Mouse (Mus musculus) hindbrain, embryonic 15.5 days (tissue): ENCODE data around the gene Psmb3. TPM values are rescaled to one million over a fixed set of nuclear protein-coding genes. Genes with fewer than 3 reads are reported as not detected.
"Not testable (repeated sequence)": the region's sequence is repeated elsewhere in the genome, so short reads cannot be mapped to it uniquely, and the experiment has no call there.

ENCODE experiments used
- ATAC-seq: fragments of 200-750 bp; cut with Nextera tagmentation; 2 replicates; pipeline ENCODE4 v1.8.0; 2017; ENCODE audit warnings: low read depth, moderate number of reproducible peaks, moderate TSS enrichment; ENCODE audit not compliant: low FRiP score
- H3K27ac ChIP-seq: fragments of 300-500 bp; sonication (generic); replicated peaks from 2 replicates; pipeline ENCODE4 v1.5.1; 2015; ENCODE audit warnings: mild to moderate bottlenecking, inconsistent platforms
- H3K27me3 ChIP-seq: fragments of 300-500 bp; sonication (generic); 2 replicates; pipeline ENCODE4 v1.6.1; 2015; ENCODE audit warnings: control low read depth, inconsistent platforms
- H3K36me3 ChIP-seq: fragments of 300-500 bp; sonication (generic); 2 replicates; pipeline ENCODE4 v1.6.1; 2015; ENCODE audit warnings: control low read depth, inconsistent platforms
- H3K4me1 ChIP-seq: fragments of 300-500 bp; sonication (generic); replicated peaks from 2 replicates; pipeline ENCODE4 v1.6.1; 2015; ENCODE audit warnings: control low read depth, inconsistent platforms
- H3K4me2 ChIP-seq: fragments of 300-500 bp; sonication (generic); 2 replicates; pipeline ENCODE4 v1.6.1; 2015; ENCODE audit warnings: moderate library complexity, mild to moderate bottlenecking, inconsistent platforms
- H3K4me3 ChIP-seq: fragments of 300-500 bp; sonication (generic); 2 replicates; pipeline ENCODE4 v1.5.1; 2015; ENCODE audit warnings: mild to moderate bottlenecking, inconsistent platforms
- H3K9ac ChIP-seq: fragments of 300-500 bp; sonication (generic); 2 replicates; pipeline ENCODE4 v1.6.1; 2015; ENCODE audit warnings: inconsistent platforms
- H3K9me3 ChIP-seq: fragments of 300-500 bp; sonication (generic); 2 replicates; pipeline ENCODE4 v1.6.1; 2016; ENCODE audit warnings: control low read depth, inconsistent platforms
- WGBS: fragments of 180-500 bp; shearing (Covaris S2); methylation state at CpG from one replicate; pipeline ENCODE4 v1.1.7; 2015; 5-methylcytosine and 5-hydroxymethylcytosine counted together
- polyA plus RNA-seq: library from polyadenylated mRNA; unstranded; fragments of >200 nt; fragmentation: Nextera tagmentation; extraction: Ambion mirVana; gene quantifications from 2 replicates; pipeline ENCODE4 v1.2.1, GENCODE M21; 2015

The Psmb3 gene
- polyA plus RNA-seq, 1 experiment from 2014 or later: 416 TPM

DNA sequence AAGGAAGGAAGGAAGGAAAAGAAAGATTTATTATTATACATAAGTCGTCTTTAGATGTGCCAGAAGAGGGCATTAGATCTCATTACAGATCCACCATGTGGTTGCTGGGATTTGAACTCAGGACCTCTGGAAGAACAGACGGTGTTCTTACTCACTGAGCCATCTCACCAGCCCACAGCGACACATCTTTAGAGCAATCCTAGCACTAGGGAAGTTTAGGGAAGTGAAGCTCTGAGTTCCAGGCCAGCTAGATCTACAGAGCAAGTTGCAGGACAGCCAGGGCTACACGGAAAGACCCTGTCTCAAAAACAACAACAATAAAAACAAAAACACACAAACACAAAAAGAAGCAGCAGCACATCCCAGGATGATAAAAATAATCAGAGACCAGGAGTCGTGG, 31.6 kb downstream of the Psmb3 start:
- not testable (repeated sequence) for H3K9ac ChIP-seq, H3K4me2 ChIP-seq, H3K27ac ChIP-seq, ATAC-seq, H3K27me3 ChIP-seq, H3K9me3 ChIP-seq, H3K4me3 ChIP-seq
- H3K36me3 ChIP-seq: peaks cover 26% of the 10 kb centered on the region
- peaks cover 12% of the 10 kb centered on the region for H3K4me1 ChIP-seq
- WGBS: 88% methylated on average over 5 of the region's 5 CpGs

DNA sequence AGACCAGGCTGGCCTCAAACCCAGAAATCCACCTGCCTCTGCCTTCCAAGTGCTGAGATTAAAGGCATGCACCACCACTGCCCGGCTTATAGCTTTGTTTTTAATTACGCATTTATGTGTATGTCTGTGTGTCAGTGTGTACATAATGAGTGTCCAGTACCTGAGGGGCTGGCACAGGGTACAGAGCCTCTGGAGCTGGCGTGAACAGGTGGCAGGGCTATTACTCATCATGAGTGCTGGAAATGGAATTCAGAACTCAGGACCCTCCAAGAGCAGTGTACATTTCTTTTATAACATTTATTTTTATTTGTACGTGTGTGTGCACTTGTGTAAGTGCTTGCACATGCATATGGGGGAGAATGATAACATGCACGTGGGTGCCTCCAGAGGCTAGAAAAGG, 33.4 kb downstream of the Psmb3 start:
- Histone ChIP-seq H3K4me1 (peaks cover 24% of the 10 kb centered on the region), H3K4me3 (no peak overlapping the region), H3K4me2 (no peak overlapping the region), H3K27ac (no peak overlapping the region), H3K36me3 (peaks cover 11% of the 10 kb centered on the region), H3K9ac (no peak overlapping the region), H3K27me3 (no peaks in the 10 kb centered on the region), H3K9me3 (no peaks in the 10 kb centered on the region)
- ATAC-seq: no peak
- WGBS: 89% methylated on average over 5 of the region's 5 CpGs

DNA sequence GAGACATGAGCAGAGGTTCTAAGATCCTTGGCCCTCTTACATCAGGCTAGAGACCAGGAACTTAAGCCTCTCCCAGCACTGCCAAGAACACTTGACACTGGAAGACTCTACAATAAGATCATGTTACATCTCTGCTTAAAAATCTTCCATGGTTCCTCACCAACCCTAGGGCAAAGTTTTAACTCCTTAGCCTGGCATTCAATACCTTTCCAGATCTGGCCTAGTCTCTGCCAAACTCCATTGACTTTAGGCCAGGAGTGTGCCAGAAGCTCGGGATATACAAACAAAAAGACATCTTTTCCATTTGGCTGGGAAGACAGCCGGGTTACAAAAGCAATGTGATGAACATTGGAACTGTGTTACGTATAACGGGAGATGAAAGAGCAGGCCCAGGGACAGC, 34.4 kb downstream of the Psmb3 start:
- H3K9ac ChIP-seq: no peak overlapping the region
- H3K4me3 ChIP-seq: no peak overlapping the region
- no peaks in the 10 kb centered on the region for H3K27me3 ChIP-seq
- H3K36me3 ChIP-seq: peaks cover 2% of the 10 kb centered on the region; the same call in 1 of the 2 replicates
- 65% methylated on average over 4 of the region's 4 CpGs for WGBS
- peaks cover 33% of the 10 kb centered on the region for H3K4me1 ChIP-seq
- H3K4me2 ChIP-seq: no peak overlapping the region
- H3K27ac ChIP-seq: no peak overlapping the region
- no peak for ATAC-seq
- H3K9me3 ChIP-seq: no peaks in the 10 kb centered on the region

DNA sequence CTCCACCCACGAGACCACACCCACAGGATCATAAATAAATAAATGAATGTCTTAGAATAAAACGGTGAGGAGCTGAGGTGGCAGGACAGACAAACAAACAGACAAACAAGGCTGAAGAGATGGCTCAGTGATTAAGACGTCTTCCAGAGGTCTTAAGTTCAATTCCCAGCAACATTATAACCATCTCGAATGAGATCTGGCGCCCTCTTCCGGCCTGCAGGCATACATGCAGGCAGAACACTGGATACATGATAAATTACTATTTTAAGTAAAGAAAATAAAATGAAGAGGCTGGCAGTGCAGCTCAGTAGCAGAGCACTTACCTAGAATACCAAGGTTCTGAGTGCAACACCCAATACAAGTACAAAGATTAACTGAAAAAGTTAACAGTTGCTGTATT, 35.5 kb downstream of the Psmb3 start:
- no peak overlapping the region for H3K27ac ChIP-seq
- WGBS: 66% methylated on average over 6 of the region's 6 CpGs
- no peaks in the 10 kb centered on the region for H3K27me3 ChIP-seq
- no peaks in the 10 kb centered on the region for H3K36me3 ChIP-seq
- ATAC-seq: no peak
- H3K4me3 ChIP-seq: no peak overlapping the region
- no peak overlapping the region for H3K4me2 ChIP-seq
- H3K4me1 ChIP-seq: peaks cover 44% of the 10 kb centered on the region
- H3K9me3 ChIP-seq: no peaks in the 10 kb centered on the region
- no peak overlapping the region for H3K9ac ChIP-seq

DNA sequence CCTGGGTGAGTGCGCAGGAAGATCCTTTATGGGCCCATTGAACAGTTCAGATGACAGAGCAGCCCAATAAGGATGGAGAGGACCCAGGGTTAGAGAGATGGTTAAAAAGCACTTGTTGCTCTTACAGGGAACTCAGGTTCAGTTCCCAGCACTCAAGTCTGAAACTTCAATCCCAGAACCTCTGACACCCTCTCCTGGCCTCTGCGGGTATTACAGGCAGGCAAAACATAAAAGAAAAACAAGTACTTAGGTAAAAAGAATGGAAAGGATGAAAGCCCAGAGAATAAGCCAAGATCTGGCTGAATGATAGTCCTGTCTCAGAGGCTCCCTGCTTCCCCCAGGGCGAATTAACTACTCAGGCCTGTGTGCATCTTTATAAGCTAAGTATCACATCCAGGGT, 36.0 kb downstream of the Psmb3 start:
- Histone ChIP-seq H3K27me3 (no peaks in the 10 kb centered on the region), H3K4me1 (peaks cover 45% of the 10 kb centered on the region), H3K9me3 (no peaks in the 10 kb centered on the region), H3K4me3 (no peak overlapping the region), H3K4me2 (no peak overlapping the region), H3K9ac (no peak overlapping the region), H3K27ac (no peak overlapping the region), H3K36me3 (no peaks in the 10 kb centered on the region)
- no peak for ATAC-seq
- 92% methylated on average over 3 of the region's 3 CpGs for WGBS

DNA sequence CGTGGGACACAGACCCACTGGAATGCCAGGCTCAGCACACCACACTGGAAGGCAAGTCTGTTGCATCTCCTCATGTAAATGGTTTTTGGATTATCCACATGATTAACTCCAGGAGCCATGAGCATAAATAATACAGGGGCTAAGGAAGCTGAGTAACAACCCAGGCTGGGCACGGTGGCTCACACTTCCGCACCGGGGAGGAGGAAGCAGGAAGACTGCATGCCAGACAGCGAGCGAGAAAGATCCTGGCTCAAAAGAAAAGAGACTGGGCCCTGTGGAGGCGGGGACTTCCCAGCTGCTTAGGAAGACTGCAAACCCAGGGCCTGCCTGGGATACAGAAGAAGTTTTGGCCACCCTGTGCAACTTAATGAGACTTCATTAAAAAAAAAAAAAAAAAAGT, 37.0 kb downstream of the Psmb3 start:
- Histone ChIP-seq H3K4me3 (no peak overlapping the region), H3K27me3 (no peaks in the 10 kb centered on the region), H3K4me2 (no peak overlapping the region), H3K9ac (0 out of 2 replicates have a peak overlapping the region, but pooled peaks have one; percentile 7), H3K36me3 (no peaks in the 10 kb centered on the region), H3K9me3 (no peaks in the 10 kb centered on the region), H3K4me1 (peaks cover 44% of the 10 kb centered on the region), H3K27ac (peak overlapping the region; percentile 25; the same call in 1 of the 2 replicates)
- WGBS: 38% methylated on average over 7 of the region's 7 CpGs
- ATAC-seq: no peak

DNA sequence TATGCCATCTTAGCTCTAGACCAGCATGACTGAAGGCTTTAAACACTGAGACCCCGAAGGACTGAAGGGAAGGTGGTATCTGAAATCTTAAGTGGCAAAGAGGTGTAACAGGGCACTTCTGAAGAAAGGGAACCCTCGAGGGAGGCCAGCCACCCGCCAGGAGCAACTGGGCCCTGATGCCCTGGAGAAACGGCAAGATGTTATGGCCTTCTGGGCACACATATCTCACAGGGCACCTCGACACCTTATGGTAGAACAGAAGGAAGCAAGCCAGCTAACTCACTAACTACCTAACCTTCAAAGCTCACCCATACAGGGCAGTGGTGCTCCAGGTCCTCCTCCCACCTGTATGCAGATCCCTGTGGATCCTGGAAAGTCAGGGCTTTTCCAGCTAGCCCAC, 39.0 kb downstream of the Psmb3 start:
- Histone ChIP-seq H3K36me3 (peaks cover 13% of the 10 kb centered on the region), H3K27me3 (no peaks in the 10 kb centered on the region), H3K9ac (no peak overlapping the region), H3K4me2 (peak overlapping the region; percentile 77), H3K4me1 (peaks cover 44% of the 10 kb centered on the region), H3K27ac (no peak overlapping the region), H3K4me3 (0 out of 2 replicates have a peak overlapping the region, but pooled peaks have one; percentile 69), H3K9me3 (no peaks in the 10 kb centered on the region)
- WGBS: 94% methylated on average over 5 of the region's 5 CpGs
- ATAC-seq: no peak

DNA sequence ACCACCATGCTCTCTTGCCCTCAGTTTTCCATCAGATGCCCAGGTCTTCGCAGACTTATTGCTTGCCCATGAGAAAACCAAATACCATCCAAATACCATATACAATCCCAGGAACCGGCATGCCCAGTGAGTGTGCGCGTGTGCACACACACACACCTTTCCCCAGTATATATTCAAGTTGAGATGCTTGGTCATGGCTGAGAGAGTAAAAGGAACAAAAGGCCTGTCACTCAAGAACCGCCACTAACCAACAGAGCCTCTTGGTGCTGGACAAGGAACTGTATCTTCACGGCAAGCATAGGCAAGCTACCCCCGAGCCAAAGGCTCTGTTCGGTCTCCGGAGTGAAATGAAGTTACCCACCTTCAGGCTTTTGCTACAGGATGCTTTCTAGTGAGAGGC, 39.4 kb downstream of the Psmb3 start:
- peak overlapping the region; percentile 69 for H3K4me3 ChIP-seq
- 0 out of 2 replicates have a peak overlapping the region, but pooled peaks have one; percentile 60 for H3K9ac ChIP-seq
- no peaks in the 10 kb centered on the region for H3K9me3 ChIP-seq
- peaks cover 18% of the 10 kb centered on the region for H3K36me3 ChIP-seq
- WGBS: 75% methylated on average over 9 of the region's 9 CpGs
- no peak for ATAC-seq
- peaks cover 41% of the 10 kb centered on the region for H3K4me1 ChIP-seq
- peak overlapping the region; percentile 77 for H3K4me2 ChIP-seq
- H3K27ac ChIP-seq: no peak overlapping the region
- no peaks in the 10 kb centered on the region for H3K27me3 ChIP-seq

DNA sequence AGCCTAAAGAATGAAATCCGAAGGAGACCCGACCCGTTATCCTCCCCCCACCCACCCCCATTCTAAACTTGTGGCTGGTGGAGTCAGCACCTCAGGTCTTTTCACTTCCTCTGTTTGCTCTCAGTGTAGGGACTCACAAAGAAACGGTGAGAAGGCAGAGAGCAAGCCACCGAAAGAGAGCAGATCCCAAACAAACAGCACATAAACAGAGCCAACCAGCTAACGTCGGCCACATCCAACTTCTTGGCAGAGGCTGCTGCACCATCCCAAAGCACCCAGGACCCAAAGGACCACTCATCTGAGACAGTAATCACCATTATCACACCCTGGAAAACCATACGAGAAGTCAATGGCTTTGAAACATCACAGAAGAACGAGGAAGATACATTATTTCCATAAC, 40.2 kb downstream of the Psmb3 start:
- Histone ChIP-seq H3K4me1 (peaks cover 34% of the 10 kb centered on the region), H3K4me3 (peak overlapping the region; percentile 69), H3K4me2 (peak overlapping the region; percentile 77), H3K9me3 (no peaks in the 10 kb centered on the region), H3K9ac (peak overlapping the region; percentile 60), H3K27ac (peak overlapping the region; percentile 99), H3K27me3 (no peaks in the 10 kb centered on the region), H3K36me3 (peaks cover 26% of the 10 kb centered on the region)
- 25% methylated on average over 9 of the region's 9 CpGs for WGBS
- ATAC-seq: no peak

DNA sequence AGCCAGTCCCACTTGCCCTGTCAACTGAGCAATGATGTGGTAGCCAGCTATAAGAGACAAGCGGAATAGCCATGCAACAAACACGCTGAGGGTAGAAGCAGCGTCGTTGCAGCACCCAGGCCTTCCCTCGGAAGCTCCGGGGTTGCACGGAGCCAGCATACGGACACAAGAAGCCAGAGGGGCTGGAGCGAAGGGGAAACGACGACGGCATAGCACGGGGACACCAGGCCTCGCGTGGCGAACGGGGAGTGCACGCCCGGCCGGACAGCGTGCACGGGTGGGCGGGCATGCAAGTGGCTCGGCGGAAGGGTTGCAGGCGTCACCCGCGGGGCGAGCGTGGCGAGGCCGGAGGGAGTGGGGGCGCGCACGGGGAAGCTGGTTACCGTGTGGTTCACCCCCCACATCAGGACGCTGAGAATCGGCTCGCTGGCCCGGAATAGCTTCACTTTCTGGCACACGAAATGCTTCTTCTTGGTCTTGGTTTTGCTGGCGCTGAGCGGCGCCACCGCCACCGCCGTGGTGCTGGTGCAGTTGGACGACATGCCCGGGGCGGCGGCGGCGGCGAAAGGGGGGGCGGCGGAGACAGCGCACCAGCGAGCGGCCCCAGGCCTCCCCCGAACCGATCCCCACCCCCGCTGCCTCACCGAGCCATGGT, 41.0 kb downstream of the Psmb3 start, which contains the start of gene Pip4k2b:
Pip4k2b (minus strand) TSS at position 642 of the 655 bp plus-strand sequence.
- peaks cover 34% of the 10 kb centered on the region for H3K4me1 ChIP-seq
- WGBS: 2% methylated on average over 59 of the region's 63 CpGs
- no peaks in the 10 kb centered on the region for H3K27me3 ChIP-seq
- peak within 1 kb of the TSS; percentile 77 for H3K4me2 ChIP-seq
- H3K9me3 ChIP-seq: no peaks in the 10 kb centered on the region
- peaks cover 32% of the 10 kb centered on the region for H3K36me3 ChIP-seq
- H3K9ac ChIP-seq: peak within 1 kb of the TSS; percentile 90
- H3K4me3 ChIP-seq: peak within 1 kb of the TSS; percentile 69
- peak; percentile 49 for ATAC-seq
- peak within 1 kb of the TSS; percentile 99 for H3K27ac ChIP-seq

DNA sequence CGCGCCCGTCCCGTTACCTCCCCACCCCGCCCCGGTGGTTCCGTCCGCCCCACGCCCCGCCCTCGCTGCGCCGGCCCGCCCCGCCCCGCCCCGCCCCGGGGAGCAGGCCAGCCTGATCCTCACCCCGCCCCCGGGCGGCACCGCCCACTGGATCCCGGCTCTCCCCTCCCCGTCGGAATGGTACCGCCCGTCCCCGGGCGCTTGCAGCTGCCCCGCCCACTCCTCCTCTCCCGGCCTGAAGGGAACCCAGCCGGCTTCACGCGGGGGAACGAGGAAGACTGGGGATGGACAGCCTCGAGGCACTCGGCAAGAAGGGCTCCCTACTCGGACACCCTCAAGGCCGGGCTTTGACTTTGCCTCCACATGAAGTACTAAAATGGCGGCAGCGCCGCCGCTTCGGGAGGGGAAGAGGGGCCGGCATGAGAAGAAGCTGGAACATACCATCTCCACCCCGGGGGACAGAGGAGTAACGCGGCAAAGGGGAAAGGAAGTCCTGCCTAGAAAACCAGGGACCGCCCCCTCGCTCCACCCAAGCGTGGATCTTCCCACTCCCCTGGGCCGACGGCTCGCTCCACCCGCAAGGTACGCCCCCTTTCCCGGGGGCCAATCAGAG, 41.6 kb downstream of the Psmb3 start:
- H3K4me2 ChIP-seq: peak overlapping the region; percentile 77
- peaks cover 34% of the 10 kb centered on the region for H3K4me1 ChIP-seq
- no peaks in the 10 kb centered on the region for H3K27me3 ChIP-seq
- no peaks in the 10 kb centered on the region for H3K9me3 ChIP-seq
- ATAC-seq: peak; percentile 96
- H3K9ac ChIP-seq: peak overlapping the region; percentile 90
- H3K27ac ChIP-seq: peak overlapping the region; percentile 99
- peak overlapping the region; percentile 69 for H3K4me3 ChIP-seq
- WGBS: under 1% methylated on average over 47 of the region's 57 CpGs
- peaks cover 38% of the 10 kb centered on the region for H3K36me3 ChIP-seq

DNA sequence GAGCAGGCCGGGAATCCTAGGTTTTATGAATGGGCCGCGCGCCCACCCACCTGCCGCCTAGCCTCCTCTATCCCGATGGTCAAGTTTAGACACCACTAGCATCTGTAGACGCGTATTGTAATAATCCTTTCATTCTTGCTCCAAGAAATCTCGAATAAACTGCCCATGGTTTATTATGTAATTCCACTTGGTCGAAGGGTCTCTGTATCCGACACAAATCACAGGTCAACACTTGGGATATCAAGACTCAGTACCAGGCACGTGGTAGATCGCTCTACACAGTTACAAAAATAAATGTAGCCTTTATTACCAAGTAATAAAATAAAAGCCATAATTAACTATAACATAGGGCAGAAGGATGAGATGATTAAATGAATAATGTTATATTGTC, 42.1 kb downstream of the Psmb3 start:
- Histone ChIP-seq H3K4me3 (peak overlapping the region; percentile 69), H3K4me1 (peaks cover 32% of the 10 kb centered on the region), H3K4me2 (peak overlapping the region; percentile 52), H3K27me3 (no peaks in the 10 kb centered on the region), H3K36me3 (peaks cover 41% of the 10 kb centered on the region), H3K9me3 (no peaks in the 10 kb centered on the region), H3K9ac (0 out of 2 replicates have a peak overlapping the region, but pooled peaks have one; percentile 2), H3K27ac (peak overlapping the region; percentile 99)
- ATAC-seq: no peak; the same call in 1 of the 2 replicates
- WGBS: 7% methylated on average over 13 of the region's 13 CpGs
